Mouse (Mus musculus) WW6 (cell line): Measurements from ENCODE around the gene Cmya5.
"Not testable (repeated sequence)": the region's sequence is repeated elsewhere in the genome, so short reads cannot be mapped to it uniquely, and the experiment has no call there.

Experiments used
- DNase-seq: peaks from one replicate; pipeline ENCODE4 v3.0.0-alpha.2; 2013; ENCODE audit warnings: low read depth, low spot score

The Cmya5 gene

DNA sequence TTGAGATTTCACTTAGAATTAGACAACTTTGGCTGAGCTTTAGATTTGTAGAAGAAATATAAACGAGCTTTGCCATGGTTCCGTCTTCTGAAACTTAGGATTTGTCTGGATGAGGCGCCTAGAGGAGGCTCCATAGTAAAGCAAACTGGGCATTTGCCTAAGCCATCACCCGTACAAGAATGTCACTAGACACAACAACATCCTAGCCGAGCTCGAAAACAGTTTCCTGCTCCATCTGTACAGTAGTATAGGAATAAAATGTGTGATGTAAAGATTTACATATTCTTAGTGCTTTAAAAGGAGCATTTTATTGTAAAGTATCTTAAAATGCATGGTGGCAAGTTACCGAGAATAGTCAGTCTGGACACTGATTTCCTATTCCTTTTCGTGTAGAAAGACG, 22.2 kb downstream of the Cmya5 start:
- no peak for DNase-seq

DNA sequence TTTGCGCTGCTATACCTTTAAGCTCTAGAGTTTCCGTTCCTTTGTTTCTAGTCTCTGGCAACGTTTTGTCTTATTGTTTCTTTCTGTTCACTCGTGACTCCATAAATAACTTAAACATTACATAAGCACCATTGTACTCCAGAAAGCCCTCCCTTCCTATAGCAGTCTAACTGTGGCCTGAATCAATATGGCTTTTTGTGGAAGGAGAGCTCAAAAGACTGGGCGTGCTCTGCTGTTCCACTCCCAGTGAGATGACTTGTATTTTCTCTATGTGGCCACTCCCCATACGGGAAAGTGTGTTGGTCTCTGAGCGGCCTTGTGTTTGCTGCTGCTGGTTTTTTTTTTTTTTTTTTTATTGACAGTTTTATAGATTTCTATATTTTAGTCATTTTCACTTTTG, 27.3 kb downstream of the Cmya5 start:
- DNase-seq = no peak

DNA sequence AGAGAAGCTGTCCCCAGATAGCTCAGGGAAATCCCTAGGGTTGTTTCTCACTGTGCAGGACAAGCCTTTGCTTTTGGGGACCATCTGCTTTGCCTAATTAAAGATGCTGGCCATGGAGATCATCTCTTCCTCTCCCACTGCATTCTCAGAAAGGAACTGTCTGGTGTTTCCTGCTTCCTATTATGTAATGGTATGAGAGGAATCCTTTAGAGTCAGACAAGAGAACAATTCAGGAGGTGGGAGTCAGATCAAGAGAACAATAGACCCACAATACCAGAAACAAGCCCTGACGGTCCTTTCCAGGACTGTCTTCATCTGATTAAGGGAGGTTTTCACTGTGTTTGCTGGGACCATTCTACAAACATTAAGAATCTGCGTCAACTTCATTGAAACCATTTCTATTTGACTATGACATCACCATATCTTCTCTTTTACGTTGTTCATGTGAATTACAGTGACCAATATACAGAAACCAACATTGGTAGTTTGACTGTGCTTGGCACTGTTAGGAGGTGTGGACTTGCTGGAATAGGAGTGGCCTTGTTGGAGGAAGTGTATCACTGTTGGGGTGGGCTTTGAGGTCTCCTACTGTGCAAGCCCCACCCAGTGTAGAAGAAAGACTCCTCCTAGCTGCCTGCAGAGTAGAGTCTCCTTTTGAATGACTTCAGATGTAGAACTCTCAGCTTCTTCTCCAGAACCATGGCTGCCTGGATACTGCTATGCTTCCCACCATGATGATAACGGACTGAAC, 42.0 kb downstream of the Cmya5 start:
- DNase-seq = no peak

DNA sequence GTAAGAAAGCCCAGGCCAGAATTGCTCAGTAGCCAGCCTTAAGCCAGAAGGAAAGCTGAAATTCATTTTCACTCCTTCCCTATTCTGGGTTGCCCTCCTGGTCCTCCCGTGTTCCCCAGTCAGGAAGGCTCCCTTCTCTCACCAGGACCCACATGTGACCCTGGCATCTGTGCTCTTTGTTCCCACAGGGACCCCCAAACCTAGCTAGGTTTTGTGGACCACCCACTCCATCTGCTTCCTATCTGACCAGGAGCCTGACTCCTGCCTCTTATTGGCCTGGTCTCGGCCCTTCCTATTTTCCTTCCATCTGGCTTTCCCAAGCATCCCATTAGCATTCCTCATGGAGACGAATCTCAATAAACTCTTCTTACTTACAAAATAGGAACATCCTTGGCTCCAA, 45.9 kb downstream of the Cmya5 start:
- no peak for DNase-seq

DNA sequence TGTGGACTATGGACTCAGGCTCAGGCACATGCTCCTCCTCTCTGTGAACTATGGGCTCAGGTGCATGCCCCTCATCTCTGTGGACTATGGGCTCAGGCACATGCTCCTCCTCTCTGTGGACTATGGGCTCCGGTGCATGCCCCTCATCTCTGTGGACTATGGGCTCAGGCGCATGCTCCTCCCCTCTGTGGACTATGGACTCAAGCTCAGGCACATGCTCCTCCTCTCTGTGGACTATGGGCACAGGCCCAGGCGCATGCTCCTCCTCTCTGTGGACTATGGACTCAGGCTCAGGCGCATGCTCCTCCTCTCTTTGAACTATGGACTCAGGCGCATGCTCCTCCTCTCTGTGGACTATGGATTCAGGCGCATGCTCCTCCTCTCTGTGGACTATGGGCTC, 47.9 kb downstream of the Cmya5 start:
- no peak for DNase-seq

DNA sequence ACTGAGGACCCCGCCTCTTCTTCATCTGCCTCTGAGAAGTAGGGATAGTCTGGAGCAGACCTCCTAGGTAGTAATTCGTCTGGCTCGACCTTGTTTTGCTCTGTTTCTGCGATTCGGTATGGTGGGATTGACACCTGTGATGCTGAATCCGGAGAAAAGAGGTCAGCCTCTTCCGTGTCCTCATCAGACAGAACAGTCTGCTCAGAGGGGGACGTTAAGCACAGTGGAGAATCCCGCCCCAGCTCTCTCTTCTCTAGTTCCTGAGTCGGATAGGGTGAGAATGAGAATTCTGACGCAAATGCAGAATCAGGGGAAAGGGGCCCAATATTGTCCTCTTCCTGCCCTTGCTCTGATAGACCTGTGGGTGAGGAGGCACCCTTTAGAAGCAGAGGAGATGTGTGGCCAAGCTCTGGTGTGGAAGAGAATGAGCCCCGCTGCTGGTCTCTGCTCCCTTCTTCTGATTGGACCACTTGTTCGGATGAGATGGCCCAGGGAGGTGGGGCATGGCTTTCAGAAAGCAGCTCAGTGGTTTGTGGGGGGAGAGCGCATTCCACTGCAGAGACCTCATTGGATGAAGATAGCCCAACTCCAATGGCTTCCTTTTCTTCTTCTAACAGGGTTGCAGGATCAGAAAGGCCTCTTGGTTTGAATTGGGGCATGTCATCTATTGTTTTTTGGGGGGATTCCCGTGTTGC, 49.3 kb downstream of the Cmya5 start:
- DNase-seq = no peak

DNA sequence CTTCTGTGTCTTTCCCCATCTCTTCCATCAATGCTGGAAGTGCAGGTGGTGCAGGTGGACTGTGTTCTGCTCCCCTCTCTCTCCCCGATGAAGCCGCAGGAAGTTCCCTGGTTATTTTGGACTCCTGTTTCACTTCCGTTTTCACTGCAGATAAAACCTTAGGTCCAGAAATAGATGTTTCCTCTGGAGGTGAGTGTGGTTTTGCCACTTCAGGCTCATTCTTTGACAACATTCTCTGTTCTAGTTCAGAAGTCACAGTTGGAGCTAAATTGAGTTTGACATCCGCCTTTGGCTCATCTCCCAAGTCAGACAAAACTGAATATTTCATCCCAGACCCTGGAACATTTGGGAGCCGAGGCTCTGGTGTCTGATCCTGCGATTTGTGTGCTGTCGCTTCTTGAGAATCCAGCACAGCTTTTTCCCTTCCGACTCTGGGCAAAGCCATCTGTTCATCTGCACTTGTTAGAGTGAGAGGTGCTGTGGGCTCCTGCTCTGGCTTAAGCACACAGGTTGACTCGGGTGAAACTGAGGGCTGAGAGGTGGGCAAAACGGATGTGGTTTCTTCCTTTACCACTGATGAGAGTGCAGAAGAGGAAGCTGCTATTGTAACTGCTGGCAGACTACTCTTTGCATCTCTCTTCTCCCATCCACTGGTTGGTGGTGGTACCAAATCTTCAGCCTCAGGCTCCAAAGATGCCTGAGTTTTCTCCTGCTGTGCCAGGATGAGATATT, 50.2 kb downstream of the Cmya5 start:
- DNase-seq = no peak

DNA sequence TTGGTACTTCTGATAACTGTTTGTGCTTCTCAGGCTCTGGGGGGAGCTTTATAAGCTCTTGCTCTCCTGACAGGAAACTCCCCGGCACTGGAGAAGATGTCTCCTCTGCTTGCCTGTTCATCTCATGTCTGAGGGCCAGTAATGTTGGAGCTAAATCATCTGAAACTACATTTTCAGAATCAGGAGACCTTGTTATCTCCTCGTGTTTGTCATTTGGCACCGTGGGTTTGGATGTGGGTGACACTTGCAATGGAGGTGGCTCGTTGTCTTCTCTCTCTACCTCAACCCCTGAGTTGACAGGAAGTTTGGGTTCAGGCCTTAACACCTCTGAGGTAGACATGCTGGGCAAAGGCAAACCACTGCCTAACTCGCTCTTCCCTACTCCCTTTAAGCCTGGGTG, 50.8 kb downstream of the Cmya5 start:
- DNase-seq = no peak

DNA sequence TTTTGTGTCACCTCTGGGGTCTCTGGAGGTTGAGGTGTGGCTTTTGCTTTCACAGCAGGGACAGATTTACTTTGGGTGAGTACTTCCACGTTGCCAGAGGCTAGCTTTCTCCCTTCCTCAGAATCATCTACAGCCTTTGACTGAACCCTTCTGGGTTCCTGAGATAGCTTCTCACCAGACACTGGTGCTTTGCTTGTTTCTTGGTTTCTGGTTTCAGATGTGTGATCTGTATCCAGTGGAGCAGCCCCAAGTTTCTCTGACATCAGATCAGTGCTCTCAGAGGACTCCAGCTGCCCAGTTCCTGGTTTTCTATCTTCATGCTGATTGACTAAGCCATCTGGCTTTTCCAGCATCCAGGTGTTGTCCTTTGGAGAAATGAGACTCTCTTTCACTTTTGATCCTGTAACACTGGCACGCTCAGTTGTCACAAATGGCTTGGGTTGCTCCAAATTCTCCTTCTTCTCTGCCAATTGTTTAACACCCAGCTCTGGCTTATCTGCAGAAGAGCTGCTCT, 51.6 kb downstream of the Cmya5 start:
- DNase-seq = no peak

DNA sequence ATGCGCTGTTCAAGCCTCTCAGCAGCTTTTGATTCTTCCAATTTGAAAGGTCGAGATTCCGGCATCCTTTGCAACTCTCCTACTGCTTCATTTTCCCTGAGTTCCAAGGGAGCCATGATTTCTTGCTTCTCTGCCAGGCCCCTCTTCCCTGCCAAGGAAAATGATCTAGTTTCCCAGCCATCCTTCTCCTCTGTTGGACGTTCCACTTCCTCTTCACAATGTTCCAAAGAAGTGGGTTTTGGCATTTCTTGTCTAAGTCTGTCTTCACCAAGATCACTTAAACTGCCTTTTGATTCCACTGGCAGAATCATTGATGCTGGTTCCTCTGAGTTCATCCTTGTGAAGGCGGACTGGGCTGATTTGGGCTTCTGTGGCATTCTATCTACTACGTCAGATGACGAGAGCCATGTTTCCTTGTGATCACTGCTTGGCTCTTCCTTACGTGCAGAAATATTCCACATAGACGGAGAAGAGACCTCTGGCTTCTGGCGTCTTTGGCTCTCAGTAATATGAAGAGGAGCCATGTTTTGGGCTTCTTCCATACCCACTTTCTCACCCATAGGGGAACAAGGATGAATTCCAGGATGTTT, 52.6 kb downstream of the Cmya5 start:
- DNase-seq = no peak

DNA sequence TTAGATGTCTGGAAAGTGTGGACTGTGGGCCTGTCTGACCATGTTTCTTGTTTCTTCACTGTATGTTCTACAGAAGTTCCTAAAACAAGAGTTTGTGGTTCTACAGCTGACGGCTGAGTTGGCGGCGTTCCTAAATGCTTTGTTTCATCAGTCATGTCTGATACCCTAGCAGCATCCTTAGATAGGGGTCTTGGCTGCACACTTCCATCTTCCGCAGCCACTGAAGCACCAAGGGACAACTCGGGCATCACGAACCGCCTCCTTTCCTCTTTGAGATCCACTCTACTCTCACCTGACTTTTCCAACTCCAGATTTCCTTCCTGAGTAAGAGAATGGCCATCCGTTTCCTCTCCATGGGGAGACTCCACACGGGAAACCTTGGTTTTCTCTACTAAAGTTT, 53.3 kb downstream of the Cmya5 start:
- no peak for DNase-seq

DNA sequence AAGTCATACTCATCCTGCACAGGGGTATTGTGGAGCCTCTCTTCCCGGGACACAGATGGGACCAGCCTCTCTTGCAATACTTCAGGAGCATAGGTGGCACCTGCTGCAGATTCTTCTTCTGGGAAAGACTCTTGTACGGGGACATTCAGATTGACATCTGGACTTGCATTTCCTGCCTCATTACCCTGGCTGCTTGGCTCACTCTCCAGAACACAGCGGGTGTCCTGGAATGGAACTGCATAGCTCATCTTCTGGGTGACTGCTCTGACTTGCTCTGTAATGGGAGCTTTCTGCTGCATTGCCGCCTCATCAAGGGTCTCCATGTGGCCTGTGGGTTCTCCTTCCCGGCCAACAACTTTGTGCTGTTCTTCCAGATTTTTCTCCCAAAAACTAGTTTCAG, 55.0 kb downstream of the Cmya5 start:
- DNase-seq = no peak

DNA sequence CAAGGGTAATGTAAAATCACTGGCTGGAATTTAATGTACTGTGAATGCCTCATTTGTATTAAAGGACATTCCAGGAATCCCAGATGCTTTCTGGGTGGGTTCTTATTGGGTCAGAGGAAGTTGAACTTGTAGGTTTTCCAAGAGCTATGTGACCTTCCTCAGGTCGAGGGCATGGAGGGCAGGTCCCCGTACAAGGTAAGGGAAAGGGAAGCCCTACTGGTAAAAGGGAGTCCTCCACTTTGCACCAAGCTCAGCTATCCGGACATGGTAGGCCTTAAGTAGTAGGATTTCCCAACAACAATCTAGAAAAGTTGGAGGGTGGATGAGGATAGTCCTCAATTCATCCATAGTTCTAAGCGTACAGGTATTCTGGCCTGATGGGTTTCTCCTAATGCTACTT, 58.8 kb downstream of the Cmya5 start:
- DNase-seq = no peak

DNA sequence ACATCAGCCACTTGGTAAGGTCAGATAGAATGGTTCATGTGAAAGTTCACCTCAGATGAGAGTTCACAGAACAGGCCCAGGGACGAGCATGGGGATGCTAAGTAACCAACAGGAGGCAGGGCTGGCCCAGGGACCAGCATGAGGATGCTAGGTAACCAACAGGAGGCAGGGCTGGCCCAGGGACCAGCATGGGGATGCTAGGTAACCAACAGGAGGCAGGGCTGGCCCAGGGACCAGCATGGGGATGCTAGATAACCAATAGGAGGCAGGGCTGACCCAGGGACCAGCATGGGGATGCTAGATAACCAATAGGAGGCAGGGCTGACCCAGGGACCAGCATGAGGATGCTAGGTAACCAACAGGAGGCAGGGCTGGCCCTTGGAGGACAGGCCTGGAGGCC, 62.2 kb downstream of the Cmya5 start:
- not testable (repeated sequence) for DNase-seq

DNA sequence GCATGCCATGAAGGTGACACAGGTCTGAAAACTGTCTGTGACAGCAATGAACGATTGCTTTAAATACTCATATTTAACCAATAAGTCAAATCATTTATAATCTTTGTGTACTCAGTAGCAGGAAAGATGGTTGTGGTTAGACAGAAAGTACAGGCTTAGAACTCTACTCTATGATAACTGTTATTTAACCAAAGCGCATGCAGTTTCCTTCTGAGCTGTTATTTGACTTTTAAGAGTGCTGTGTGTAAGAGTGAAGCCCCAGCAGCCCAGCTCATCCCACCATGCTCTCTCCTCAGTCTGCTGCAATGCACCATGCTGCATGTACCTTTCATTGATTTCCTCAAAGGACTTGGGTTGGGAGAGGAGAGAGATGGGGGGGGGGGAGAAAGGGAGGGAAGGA, 63.7 kb downstream of the Cmya5 start:
- DNase-seq = no peak

DNA sequence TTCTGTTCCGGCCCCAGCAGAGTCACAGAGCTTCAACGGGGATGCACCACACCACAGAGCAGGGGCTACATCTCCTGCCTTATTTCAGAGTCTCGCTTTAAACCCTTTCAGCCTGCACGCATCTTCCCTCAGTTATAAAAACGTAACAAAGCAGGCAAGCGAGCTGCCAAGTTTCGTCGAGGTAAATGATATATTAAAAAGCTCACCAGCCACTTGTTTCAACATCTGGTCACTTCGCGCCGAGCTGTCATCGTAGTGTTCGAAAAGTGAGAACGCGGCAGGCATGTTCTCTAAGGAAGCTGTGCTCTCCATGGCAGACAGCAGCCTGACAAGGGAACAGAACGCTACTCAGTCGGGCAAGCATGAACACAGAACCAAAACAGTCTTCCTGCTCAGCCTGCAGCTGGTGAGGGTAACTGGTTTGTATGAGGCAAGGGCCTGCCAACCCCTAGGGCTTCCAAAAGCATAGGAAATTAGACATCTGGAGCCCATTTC, 70.3 kb downstream of the Cmya5 start:
- DNase-seq = no peak

DNA sequence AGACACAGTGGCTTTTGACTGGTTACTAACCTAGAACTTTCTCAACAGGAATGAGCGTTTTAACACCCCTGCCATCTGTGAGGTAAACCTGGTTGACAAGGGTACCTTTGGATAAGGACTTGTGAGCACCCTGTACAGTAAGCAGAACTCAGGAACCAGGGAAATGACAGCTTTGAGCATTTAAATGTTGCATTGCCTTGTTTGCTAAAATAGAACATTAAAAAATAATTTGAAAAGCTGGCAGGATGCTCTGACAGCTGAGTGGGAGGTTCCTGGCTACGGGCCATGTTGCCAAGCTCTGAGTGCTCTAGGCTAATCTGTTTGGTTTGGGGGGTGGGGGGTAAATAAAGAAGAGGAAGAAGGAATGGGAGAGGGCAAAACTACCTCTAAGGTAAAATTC, 70.9 kb downstream of the Cmya5 start:
- DNase-seq = no peak

DNA sequence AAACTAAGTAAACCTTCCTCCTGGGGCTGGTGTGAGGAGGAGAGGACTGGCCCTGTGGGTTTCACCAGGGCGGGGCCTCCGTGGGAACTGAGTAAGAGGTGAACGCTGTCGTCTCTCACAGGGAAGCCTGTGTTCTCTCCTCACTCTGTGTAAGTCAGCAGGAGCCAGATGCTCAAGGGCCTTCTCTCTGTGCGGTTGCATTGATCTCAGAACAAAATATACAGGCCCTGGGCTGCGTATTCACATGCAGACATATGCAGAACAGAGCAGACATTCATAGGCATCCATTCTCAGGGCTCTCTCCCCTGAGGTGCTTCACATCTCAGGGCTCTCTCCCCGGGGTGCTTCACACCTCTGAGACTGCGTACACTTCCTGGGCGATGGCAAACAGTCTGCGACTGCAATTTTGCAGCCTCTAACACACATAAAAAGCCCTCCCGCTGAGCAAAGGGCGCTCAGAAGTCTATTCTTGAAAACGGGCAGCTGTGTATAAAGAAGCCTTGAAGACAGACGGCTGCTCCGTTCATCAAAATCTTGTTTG, 71.6 kb downstream of the Cmya5 start:
- peak; percentile 26 for DNase-seq

DNA sequence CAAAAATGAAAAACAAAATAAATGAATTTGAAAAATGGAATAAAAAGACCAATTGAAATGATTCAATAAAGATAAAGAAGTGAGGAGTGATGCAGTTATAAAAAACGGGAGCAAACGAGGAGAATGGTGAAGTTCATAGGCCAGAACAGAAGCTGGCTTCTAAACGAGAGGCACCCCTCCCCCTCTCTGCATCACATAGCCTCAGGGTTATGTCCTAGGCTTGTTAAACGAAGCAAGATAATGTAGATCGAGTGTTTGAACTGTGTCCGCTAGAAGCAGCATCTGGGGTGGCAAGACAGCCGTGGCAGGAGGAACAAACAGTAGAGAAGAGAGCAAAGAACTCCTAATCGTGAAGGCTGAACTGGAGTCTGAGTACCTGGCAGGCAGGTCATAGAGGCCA, 74.1 kb downstream of the Cmya5 start:
- DNase-seq = no peak

DNA sequence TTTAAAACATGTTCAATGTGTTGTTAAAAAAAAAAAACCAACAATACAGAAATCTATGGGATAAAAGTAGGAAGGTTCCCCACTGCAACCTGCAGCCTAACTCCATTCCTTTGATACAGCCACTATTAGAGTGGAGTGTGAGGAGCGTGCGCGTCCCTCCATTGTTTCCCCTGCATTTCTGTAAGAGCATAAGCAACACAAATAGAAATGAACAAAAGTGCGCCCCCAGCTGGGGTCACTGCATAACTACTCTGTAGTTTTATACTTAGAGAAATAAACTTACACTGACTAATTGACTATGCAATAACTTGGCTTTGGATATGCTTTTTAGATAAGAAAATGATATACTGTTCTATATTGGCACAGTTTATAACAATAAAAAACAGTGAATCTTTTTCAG, 75.0 kb downstream of the Cmya5 start:
- no peak for DNase-seq

DNA sequence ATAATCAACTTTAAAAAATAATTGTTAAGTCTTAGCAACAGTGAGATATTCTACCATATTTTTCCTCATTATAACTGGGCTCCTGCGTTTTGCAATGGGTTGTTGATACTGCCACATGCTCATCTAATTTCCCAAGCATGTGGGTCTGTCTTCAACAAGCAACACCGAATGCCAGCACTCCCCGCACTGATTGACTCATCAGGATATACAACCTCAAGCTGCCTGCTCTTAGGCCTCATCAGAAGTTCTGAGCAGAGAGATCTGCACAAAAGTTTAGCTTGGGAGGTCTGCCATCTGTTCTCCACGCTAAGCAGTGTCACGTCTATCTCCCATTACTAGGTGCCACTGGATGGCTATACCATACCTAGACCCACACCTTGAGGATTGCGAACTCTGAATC, 76.2 kb downstream of the Cmya5 start:
- DNase-seq = no peak
